Mouse (Mus musculus) lung, postnatal 4 days (tissue): ENCODE results near the gene Krt23.

Experiments used
- DNase-seq, 2 experiments: peaks; one replicate each; pipeline ENCODE4 v3.0.0; 2021

Gene Krt23

DNA sequence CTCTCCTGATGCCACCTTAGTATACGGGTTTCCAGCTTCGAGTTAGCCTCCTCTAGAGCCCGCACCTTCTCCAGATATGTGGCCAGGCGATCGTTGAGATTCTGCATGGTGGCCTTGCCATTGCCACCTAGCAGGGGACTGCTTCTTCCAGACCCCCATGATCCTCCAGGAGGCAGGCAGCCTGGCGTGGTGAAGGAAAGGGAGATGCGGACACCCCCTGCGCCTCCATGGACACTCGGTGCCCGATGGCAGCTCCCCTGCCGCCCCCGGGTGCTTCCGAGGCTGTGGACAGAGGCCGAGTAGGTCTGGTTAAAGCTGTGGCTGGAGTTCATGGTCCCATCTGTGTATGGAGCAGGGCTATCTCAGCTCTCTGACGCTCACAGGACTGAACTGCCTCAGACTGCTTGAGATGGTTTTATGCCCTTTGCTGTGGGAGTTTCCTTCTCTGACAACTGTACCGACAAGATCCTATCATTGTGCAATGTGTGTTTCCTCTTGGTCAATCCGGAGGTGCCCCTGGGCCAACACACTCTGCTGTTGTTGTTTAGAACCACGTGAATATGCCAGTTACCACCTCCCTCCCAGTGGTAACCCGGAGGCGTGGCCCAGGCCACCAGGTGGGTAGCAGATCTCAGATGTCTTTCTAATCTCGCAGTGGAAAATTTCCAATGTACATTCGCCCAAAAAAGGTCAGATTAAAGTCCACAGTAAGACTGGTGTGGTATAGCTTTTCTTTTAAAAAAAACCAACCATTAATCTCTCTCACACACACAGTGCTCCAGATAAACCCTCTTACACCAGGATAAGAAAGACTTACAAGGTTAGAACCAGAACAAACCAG lies at the start of gene Krt23:
Gene Krt23 (minus strand): TSS at position 405 of the 841 bp plus-strand sequence.
- DNase-seq: peak; percentile 31 to 45

DNA sequence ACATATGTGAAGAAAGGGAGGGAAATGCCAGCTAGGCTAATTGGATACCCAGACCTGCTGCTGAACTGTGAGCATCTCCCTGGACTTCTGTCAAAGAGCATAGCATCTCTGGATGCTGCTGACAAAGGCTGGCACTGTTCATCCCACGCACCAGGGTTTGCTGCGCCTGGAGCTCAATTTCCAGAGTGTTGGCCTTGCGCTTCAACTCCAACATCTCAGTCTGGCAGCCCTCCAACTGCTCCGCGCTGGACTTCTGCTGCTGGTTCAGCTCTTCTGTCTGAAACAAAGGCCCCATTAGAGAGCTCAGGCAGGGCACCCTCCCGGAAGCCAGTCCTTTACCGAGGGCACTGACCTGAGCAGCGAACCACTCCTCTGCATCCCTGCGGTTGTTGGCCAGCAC lies 46.8 kb upstream of the Krt23 start:
- peak; percentile 6 to 27 for DNase-seq

DNA sequence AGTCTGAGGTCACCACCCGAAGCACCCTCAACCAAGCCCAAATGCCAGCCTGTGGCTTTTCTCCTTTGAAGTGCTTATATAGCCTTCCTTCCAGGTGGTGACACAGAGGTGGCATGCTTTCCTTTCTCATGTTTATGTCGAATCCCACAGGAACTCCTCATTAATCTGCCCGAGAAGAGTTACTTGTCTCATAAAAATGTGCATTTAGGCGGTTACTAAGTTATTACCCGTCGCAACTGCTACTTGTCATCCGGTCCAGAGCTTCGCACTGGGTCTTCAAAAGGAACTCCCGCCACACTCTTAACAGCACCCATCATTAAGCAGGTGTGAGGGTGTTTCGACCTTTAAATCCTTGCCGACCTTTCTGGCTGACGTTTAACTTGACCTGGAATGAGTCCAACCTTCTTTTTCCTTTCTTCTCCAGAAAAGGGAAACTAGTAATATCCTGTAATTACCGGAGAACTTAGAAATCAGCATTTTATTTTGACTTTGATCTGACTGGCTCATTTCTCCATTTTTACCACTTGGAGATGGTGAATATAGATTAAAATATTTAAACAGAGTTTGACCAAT lies 28.4 kb upstream of the Krt23 start, which contains the start of gene Krt39:
Gene Krt39 (minus strand): TSS at position 51 of the 573 bp plus-strand sequence.
- no peak for DNase-seq

DNA sequence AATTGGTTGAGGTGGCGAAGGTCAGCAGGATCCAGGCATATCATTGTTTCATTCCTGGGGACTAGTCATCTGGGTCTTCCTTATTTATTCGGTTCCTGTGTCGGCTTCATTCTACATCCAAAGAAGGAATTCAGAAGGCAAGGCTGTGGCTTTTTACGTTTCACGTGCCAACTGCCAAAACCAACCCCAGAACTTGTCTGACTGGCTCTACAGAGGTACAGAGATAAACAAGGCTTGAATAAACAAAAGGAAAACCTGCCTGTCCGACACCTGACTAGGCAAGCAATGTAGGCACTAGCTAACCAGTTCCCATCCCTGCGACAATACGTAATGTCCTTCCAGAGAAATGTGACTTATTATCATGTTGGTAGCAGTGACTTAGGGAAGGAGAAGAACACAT lies 21.2 kb upstream of the Krt23 start:
- DNase-seq: peak in 1 of 2 experiments; percentile 24

DNA sequence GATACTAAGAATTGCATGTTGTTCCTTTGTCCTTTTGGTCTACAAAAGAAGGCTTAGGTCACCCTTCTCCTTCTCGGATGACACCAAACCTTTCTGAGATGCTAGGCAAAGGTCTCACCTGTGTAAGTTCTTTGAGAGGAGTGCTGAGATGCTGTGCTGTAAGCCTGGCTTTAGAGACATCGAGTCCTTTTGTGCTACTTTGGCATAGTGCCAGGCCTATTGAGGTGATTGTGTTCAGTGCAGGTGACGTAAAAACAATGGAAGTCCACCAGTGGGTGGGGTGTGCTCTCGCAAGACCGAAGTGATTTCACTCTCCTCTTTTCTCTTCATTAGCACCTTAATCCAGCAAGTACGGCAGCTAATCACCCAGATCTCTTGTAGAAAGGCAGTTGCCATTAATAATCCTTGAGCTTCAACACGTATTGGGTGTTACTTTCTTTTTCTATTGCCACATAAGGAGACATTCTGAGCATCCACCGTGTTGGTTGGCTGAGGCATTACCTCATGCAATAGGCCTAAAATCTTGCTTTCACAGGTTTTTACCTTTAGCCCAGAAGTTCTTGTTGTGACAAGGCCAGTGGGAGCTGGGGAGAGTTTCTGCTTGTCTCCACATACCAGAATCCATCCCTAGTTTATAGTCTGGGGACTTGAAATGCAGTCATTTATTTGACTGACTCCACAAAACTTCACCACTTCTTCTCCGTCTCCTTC lies 7.3 kb upstream of the Krt23 start:
- DNase-seq: no peak

DNA sequence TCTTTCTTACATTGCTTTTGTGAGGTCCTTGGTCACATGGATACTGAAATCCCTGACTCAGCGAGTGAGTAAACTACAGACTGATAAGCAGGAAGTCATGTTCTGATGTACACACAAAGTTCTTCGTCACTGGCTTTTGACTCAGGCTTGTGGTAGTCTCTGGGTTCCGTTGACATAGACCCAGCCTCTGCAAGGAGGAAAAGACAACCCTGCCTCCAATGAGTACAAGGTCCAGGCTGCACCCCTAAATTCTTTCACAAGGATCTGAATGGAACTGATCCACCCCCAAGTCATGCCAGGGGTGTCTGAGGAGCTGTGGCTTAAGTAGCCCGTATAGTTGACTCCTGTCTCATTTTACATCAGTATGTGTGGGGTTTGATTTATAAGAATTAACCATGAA lies 3.5 kb upstream of the Krt23 start:
- DNase-seq: no peak

DNA sequence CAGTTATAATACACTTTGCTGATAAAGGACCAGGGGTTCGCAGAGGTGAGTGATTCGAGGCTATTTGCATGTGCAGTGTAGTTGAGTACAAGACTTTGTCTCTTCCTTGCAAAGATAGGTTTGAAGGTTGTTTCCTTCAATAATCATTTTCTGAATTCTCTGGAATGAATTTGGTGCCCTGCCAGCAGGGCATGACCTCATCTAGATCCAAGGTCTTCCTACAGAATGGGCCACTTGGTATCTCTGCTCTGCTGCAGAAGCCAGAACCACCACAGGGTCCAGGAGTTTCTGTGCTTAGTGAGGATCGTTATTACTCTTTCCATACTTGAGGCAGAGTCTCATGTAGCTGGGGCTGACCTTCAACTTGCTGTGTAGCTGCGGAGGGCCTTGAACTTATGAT lies 1.8 kb upstream of the Krt23 start:
- no peak for DNase-seq

DNA sequence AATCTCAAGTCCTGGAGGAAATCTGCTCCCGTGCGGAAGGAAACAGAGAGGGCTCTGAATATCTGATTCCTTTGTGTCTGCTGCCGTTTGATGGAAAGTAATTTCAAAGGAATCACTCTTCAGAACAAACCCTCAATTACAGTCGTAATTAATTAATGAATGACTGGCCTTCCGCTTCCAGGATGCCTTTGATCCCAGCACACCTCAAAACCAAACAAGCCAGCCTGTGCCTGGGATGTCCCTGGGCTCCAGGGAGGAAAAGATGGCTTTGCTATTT lies 575 bp upstream of the Krt23 start:
- DNase-seq: no peak

DNA sequence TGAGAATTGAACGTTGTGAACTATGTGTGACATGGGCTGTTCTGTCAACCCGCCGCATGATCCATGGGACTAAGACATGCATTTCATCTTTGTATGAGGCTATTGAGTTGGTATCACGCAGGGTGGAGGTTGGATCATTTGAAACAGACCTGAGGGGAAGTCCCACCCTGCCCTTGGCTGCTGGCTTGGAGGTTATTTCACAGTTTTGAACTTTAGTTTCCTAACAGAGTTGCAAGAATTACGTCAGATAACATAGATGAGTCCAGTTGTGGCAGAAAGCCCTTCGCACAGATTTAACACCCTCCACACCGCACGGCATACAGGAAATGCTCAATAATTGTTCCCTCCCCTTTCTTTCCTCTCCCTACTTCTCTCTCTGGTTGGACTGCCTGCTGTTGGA lies 1.9 kb downstream of the Krt23 start:
- DNase-seq: no peak

DNA sequence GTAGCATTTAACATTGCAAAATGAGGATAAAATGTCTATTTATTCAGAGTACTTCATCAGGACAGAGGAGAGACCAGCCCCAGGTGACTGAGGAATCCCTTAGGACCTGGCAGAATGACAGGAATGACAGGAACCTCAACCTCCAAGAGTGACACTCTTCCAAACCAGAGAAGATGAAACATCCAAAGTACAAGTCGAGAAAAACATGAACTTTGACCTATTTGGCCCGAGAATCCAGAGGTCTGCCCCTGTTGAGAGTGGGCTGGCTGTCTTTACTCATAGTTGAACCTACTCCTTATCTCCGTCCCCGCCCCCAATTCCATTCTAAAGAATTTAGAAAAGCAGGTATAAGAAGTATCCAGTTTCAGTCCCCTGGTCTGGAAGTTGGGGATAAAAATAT lies 2.3 kb downstream of the Krt23 start:
- no peak for DNase-seq

DNA sequence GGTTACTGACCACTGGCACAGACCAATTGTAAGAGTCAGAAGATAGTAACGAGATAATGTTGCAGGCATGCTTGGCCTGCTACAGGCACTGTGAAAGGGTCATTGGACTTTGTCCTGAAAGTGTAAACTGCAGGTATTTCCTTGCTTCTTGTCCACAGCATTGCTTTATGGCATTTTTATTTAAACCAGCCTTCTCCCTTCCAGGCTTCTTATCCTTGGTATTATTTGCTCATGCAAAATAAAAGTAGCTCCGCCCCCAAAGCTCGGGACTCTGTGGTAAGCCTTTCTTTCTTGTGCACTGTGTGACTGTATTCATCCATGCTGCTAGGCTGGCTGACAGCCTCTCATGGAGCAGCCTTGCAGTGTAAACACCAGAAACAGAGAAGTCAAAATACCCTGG lies 3.7 kb downstream of the Krt23 start:
- DNase-seq: peak in 1 of 2 experiments; percentile 10

DNA sequence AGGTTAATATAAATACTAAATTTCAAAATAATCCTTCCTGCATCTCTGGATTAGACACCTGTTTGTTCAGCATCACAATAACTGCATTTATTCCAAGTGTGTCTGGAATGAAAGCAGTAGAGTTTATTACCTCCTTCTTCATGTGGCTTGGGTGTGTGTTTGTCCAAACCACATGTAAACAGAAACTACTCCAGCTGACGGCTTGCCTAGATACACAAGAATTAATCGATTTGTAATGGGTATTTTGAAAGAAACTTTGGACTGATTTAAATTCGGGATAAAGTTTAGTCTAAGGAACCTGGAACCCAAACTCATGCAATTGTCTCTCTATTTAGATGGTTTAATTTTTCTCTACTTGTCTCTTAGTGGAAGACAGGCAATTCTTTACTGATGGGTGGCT lies 18.0 kb downstream of the Krt23 start:
- DNase-seq: no peak

DNA sequence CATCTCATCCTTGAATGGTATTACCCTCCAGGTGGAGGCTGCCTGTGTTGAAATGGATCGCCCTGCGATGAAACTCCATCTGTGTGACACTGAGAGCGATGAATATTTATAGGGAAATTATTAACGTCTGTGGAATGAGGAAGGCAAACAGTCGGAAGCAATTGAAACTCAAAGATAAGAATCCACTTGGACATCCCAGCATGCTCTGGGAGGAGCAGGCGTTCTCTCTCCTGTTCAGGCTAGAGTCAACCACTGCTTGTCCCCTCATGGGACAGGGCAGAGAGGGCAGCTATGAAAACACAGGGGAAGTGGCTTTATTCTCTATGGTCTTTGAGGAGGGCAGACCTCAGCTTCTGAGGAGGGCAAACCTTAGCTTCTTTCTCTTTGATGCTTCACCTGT lies 19.5 kb downstream of the Krt23 start:
- peak; percentile 32 to 50 for DNase-seq

DNA sequence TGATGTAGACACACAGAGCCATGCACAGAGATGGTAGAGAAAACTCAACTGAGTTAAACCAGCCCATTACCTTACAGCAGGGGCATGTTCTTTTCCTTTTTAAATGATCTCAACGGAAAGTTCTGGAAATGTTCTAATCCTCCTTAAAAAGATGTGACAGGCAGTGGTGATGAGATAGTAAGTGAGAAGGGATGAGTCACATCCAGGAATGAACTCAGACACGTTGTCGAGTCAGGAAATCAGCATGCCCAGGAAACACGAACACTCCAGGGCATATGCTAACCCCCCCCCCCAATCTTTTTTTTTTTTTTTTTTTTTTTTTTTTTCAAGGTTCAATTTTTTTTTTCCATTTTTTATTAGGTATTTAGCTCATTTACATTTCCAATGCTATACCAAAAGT lies 20.5 kb downstream of the Krt23 start:
- DNase-seq: no peak

DNA sequence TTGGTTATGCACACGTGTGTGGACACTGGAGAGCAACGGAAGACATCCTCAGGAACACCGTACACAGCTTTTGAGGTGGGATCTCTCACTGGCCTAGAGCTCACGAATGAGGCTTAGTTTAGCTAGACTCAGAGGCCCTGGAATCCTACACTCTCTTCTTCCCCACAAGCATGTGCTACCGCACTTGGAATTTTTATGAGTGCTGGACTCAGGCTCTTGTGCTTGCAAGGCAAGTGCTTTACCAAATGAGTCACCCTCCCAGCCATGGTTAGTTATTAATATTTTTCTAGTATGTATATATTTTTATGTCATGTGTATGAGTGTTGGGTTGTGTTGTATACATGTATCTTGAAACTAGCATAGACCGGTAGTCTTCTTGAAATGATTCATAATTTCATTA lies 21.0 kb downstream of the Krt23 start:
- peak; percentile 24 to 48 for DNase-seq

DNA sequence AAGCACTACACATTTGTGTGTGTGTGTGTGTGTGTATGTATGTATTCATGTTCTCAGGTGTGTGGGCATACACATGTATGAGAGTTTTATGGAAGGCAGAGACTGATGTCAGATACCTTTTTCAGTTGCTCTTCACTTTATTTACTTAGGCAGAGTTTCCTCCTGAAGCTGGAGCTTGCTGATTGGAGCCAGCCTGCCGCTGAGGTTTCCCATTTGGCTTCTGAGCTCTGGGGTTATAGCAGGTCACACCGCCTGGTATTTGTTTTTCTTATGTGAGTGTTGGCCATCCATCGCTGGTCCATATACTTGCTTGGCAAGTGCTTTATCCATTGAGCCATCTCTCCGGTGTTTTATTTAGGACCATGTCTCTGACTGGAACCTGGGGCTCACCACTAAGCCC lies 23.7 kb downstream of the Krt23 start:
- peak; percentile 16 to 48 for DNase-seq

DNA sequence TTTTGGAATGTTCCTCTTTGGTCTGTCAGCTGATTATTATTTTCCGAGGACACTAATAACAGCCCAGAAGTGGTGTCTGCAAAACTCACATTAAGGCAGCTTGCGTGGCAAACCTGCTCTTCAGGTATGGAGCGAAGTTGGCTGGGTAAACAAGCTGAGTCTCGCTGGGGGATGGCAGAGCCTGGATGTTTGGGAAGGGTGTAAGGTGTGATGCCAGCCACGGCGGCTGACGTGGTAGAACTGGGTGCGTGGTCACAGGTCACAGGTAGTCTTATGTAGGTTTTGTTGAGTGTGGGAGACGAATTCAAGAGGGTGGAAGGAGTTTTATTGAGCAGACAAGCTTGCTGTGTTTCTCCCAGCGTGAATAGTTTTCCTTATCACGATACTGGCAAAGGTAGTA lies 24.4 kb downstream of the Krt23 start:
- DNase-seq: peak; percentile 40 to 50

DNA sequence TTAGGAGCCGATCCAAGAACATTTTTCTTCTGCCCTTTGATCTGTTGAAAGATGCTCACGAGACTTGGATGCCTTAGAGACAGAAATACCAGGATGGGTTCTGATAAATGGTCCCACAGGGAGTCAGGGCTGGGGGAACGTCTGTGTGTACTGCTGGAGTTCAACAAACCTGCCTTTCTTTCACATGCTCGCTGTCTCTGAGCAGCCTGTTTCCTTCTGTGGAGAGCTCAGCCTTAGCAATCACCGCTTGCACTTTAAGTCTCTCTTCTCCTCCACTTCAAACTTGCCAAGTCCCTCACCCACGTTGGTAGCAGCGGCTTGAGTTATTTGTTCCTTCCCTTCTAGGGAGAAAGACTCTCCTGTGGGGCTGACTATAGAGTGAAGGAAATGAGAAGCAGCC lies 26.6 kb downstream of the Krt23 start:
- DNase-seq: no peak

DNA sequence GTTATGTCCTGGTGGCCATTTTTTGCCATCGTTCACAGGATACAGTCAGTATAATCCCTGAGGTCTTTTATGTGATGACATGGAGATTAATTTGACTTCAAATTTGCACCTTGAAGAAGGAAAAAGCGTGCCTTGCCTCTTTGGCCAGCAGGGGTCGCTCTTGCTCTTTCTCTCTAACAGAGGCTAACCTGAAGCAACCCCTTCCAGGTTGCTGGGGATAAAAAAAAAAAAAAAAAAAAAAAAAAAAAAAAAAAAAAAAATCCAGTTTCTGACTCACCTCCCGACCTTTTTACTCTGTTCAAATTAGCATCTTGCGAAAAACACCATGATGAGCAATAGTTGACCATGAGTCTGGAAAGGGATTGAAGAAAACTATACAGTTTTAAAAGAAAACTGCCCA lies 28.1 kb downstream of the Krt23 start:
- DNase-seq: peak; percentile 69 to 82

DNA sequence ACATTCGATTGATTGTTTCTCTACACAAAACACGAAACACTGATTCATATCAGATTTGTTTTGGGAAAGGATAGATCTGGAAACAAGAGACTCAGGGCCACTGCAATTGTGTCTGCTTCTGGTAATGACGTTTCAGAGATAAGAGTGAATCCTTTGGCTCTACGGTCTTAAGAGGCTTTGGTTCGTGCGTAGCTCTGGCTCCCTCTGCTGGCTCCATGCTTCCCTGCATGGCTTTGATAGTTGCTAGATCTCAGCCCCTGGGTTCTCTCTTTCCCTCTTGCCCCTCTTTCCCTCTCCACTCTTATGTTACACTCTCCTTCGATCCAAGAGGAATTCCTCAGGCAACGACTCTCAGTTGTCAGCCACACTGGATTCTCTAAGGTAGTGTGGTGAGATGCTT lies 29.8 kb downstream of the Krt23 start:
- peak in 1 of 2 experiments; percentile 59 for DNase-seq

DNA sequence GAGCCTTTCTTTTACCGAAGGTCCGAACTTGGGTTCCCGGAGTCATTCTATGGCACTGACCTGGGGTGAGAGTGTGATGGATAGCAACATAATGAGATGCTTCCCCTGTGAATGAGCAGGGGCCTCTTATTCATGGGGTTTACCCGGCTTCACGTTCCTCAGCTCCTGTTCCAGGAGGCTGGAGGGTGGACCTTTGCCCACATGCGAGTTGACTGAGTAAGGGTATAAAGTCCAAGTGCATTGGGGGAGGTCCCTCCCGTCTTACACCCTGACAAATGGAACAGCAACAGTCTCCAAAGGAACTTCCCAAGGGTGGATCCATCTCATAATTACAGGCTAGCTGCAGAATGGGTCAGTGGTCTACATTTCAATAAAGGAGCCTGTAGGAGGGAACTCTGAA lies 31.2 kb downstream of the Krt23 start:
- DNase-seq: no peak

DNA sequence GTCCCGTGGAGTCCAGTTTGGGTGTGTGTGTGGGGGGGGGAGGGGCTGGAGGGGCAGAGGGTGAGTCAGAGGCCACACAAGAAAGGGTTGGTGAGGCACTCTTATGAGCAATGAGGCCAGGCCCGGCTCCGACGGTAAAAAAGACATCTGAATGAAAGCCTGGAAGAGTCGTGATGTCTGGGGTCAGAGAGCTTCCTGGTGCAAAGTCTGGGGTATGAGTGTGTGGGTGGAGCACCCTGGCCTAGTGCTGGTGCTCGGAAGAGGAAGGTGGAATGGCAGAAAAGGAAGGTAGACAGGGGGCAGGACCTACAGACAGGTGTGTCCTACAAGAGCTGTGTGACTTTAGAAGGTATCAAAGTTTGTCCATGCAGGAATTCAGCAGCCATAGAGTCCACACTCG lies 34.0 kb downstream of the Krt23 start:
- DNase-seq: no peak

DNA sequence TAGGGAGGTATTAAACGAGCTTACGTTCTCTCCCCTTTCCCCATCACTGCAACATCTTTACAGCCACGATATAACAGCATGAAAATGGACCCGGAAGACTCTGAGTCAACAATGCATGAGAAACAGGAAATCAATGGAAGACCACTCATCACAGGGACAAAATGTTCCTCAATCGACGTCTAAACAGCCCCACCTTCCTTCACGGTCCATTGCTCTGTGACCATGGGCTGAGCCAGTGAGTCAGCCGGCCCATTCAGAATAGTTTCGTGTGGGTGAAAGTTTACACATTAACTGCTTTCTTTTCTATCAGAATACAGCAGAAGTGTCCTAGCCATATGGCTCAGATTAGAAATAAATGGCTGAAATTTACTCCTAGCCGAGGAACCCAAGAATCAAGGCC lies 38.2 kb downstream of the Krt23 start:
- no peak for DNase-seq

DNA sequence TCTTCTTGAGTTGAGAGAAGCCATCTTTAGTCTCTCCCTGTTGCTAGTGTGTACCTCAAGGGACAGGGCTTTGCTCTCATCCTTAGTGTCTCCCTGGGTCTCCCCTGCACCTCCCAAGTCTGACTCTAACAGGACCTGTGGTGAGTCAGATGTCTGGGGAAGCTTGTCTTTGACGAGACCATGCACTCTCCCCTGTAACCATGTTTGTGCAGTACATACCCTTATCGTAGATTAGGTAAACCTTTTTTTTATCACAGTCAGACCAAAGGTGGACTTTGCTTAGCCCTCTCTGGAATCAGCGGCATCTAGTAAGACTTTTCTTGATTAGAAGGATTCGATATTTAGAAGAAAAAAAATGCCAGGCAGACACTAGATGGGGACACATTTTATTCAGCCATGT lies 38.9 kb downstream of the Krt23 start:
- DNase-seq: no peak
